Mouse (Mus musculus) midbrain, embryonic 10.5 days (tissue): ENCODE results near the gene Pcca. TPM values are rescaled to one million over a fixed set of nuclear protein-coding genes. Genes with fewer than 3 reads are reported as not detected.
"Not testable (repeated sequence)": the region's sequence is repeated elsewhere in the genome, so short reads cannot be mapped to it uniquely, and the experiment has no call there.

Source experiments
- DNase-seq: peaks from one replicate; pipeline ENCODE4 v3.0.0-alpha.2; 2017; ENCODE audit warnings: low spot score
- H3K27ac ChIP-seq: fragments of 300-500 bp; sonication (generic); replicated peaks from 2 replicates; pipeline ENCODE4 v1.5.1; 2016; ENCODE audit warnings: mild to moderate bottlenecking
- H3K27me3 ChIP-seq: fragments of 300-500 bp; sonication (generic); 2 replicates; pipeline ENCODE4 v1.6.1; 2016; ENCODE audit warnings: low read depth, mild to moderate bottlenecking; ENCODE audit not compliant: poor library complexity, severe bottlenecking
- H3K36me3 ChIP-seq: fragments of 300-500 bp; sonication (generic); 2 replicates; pipeline ENCODE4 v1.6.1; 2016; ENCODE audit warnings: mild to moderate bottlenecking, moderate library complexity
- H3K4me1 ChIP-seq: fragments of 300-500 bp; sonication (generic); 2 replicates; pipeline ENCODE4 v1.6.1; 2016
- H3K4me3 ChIP-seq: fragments of 300-500 bp; sonication (generic); 2 replicates; pipeline ENCODE4 v1.5.1; 2016; ENCODE audit warnings: mild to moderate bottlenecking, moderate library complexity
- H3K9me3 ChIP-seq: fragments of 300-500 bp; sonication (generic); replicated peaks from 2 replicates; pipeline ENCODE4 v1.6.1; 2016; ENCODE audit warnings: mild to moderate bottlenecking
- WGBS: fragments of 180-500 bp; shearing (Covaris S2); methylation state at CpG from one replicate; pipeline ENCODE4 v1.1.7; 2016; 5-methylcytosine and 5-hydroxymethylcytosine counted together
- polyA plus RNA-seq: library from polyadenylated mRNA; unstranded; fragments of >200 nt; fragmentation: Nextera tagmentation; extraction: Ambion mirVana; gene quantifications from 2 replicates; pipeline ENCODE4 v1.2.1, GENCODE M21; 2016

Gene Pcca
- polyA plus RNA-seq, 1 experiment from 2014 or later, result 30.5 TPM

DNA sequence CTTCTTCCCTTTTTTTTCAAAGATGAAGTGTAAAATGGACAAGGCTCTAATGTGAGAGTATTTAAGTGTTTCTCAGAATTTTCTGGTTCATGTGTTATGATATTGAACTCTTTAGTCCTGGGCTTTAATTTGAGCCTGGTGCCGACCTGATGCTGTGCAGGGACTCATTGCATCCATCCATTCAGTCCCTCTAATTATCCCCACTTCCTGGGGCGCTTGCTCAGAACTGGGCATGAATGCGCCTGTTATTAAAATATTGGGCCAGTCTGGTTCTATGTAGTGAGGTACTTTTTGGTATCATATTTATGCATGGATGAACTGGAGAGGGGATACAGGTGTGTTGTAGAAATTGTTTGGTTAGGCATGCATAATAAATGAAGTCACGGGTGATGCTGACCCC, 47.9 kb downstream of the Pcca start:
- Histone ChIP-seq H3K36me3 (peaks cover 7% of the 10 kb centered on the region), H3K9me3 (peaks cover 8% of the 10 kb centered on the region), H3K4me3 (no peak overlapping the region), H3K27ac (no peak overlapping the region), H3K27me3 (no peaks in the 10 kb centered on the region), H3K4me1 (peaks cover 5% of the 10 kb centered on the region; the same call in 1 of the 2 replicates)
- no peak for DNase-seq
- 86% methylated on average over 4 of the region's 4 CpGs for WGBS

DNA sequence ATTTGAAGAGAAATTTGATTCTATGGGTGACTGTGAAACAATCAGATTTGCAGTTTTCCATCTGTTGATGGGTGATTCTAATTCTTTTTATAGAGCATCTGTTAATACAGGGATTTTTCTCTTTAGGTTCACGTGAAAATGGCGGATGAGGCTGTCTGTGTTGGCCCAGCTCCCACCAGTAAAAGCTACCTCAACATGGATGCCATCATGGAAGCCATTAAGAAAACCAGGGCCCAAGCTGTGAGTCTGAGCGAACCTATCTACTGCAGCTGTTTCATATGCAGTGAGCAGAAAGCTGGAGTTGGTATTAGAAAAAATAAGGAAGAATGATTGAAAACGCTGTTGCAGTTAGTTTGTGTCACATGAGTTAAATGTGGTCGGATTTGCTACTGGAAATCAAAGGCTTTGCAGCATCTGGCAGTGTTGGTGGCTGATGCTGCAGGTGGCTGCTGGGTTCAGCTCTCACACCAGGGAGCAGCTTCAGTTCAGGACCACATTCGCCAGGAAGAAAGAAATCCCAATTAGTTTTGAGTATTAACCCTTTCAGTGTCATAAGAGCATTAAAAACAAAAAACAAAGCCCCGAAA, 48.5 kb downstream of the Pcca start:
- H3K4me3 ChIP-seq, result no peak overlapping the region
- 53% methylated on average over 7 of the region's 7 CpGs for WGBS
- H3K4me1 ChIP-seq, result peaks cover 5% of the 10 kb centered on the region; the same call in 1 of the 2 replicates
- H3K36me3 ChIP-seq, result peaks cover 4% of the 10 kb centered on the region
- H3K27ac ChIP-seq, result no peak overlapping the region
- DNase-seq, result no peak
- H3K27me3 ChIP-seq, result no peaks in the 10 kb centered on the region
- peaks cover 5% of the 10 kb centered on the region for H3K9me3 ChIP-seq

DNA sequence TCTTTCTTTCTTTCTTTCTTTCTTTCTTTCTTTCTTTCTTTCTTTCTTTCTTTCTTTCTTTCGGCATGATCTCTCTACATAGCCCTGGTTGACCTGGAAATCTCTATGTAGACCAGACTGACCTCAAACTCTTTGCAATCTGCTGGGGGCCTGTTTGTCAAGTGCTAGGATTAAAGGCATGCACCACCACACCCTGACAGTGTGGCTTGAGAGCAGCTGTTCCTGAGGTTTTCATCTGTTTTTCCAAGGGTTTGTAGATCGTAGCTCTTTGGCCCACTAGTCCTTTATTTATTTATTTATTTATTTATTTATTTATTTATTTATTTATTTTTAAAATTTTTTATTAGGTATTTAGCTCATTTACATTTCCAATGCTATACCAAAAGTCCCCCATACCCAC, 50.0 kb downstream of the Pcca start:
- not testable (repeated sequence) for H3K36me3 ChIP-seq, H3K27me3 ChIP-seq, H3K4me1 ChIP-seq, H3K9me3 ChIP-seq, H3K4me3 ChIP-seq, DNase-seq, H3K27ac ChIP-seq
- WGBS, result 84% methylated on average over 2 of the region's 2 CpGs

DNA sequence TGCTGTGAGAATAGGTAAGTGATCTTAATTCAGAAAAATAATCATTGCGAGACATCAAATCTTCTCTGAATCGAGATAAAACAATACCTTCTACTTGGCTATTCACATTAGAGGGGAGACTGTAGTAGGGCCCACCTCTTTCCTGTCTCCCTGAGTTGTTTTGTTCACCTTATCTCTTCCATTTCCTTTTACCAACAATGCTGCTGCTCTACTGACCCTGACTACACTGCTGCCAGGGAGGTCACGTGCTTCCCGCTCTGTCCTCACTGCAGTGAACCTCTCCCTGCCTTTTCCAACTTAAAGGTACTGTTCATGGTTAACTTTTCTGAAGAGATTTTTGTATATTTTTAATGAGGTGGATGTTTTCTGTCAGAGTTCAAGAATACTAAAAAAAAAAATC, 52.8 kb downstream of the Pcca start:
- H3K4me3 ChIP-seq, result no peak overlapping the region
- no peaks in the 10 kb centered on the region for H3K9me3 ChIP-seq
- peaks cover 5% of the 10 kb centered on the region; the same call in 1 of the 2 replicates for H3K4me1 ChIP-seq
- H3K27me3 ChIP-seq, result no peaks in the 10 kb centered on the region
- H3K27ac ChIP-seq, result no peak overlapping the region
- H3K36me3 ChIP-seq, result no peaks in the 10 kb centered on the region
- DNase-seq, result no peak
- 82% methylated on average over 4 of the region's 4 CpGs for WGBS

DNA sequence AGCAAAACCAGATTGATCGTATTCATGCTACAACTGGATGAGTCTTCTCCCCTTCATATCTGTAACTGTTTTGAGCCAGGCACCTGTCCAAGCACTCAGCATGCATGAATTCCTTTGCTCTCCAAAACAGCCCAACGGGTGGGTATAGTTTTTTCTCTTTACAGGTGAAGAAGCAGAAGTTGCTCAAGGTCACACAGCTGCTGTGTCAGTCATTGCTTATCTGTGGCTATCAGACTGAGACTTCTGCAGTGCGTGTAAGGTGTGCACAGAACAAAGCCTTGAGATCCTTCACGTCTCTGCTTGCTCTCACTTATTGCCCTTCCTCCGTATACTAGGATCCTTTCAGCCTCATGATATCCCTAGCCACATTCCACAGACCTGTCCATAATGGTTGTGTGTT, 63.4 kb downstream of the Pcca start:
- Histone ChIP-seq H3K9me3 (no peaks in the 10 kb centered on the region), H3K27me3 (no peaks in the 10 kb centered on the region), H3K36me3 (no peaks in the 10 kb centered on the region), H3K4me3 (no peak overlapping the region), H3K4me1 (no peaks in the 10 kb centered on the region), H3K27ac (no peak overlapping the region)
- WGBS, result 88% methylated on average over 5 of the region's 5 CpGs
- no peak for DNase-seq

DNA sequence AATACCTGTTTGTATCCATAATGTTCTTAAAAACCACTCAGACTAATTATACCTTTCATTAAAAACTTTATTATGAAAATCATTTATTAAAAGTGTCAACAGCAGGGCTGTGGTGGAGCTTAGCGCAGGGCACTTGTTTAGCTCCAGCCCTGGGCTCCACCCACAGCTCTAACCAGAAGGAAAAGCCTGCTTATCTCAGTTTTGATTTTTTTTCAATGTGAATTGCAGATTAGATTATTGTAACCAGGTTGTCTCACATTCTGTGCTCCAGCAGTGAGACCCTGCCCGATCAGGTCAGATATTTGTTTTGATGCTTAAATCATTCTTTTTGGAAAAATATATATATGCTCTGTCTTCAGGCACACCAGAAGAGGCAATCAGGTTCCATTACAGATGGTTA, 64.7 kb downstream of the Pcca start:
- 96% methylated on average over 2 of the region's 2 CpGs for WGBS
- H3K4me3 ChIP-seq, result no peak overlapping the region
- H3K9me3 ChIP-seq, result no peaks in the 10 kb centered on the region
- H3K27ac ChIP-seq, result no peak overlapping the region
- no peaks in the 10 kb centered on the region for H3K36me3 ChIP-seq
- no peaks in the 10 kb centered on the region for H3K27me3 ChIP-seq
- DNase-seq, result no peak
- H3K4me1 ChIP-seq, result no peaks in the 10 kb centered on the region

DNA sequence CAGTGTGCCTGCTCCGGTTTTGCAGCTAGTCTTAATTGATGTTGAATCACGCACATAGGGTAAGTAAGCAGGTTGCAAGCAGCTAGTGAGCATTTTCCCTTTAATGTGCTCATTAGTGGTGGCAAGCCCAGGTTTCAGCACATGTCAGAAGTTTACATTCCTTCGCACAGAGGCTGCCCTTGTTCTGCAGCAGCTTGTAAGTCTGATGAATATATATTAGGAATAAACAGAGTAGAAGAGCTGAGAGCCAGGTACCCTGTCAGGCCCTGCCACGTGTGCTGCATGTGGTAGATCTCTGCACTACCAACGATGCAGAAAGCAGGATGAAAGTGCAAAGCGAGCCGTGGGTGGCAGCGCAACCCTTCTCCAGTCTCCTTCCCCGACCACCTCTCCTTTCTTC, 65.7 kb downstream of the Pcca start:
- Histone ChIP-seq H3K27me3 (no peaks in the 10 kb centered on the region), H3K4me3 (no peak overlapping the region), H3K27ac (no peak overlapping the region), H3K4me1 (0 out of 2 replicates have a peak, but pooled peaks cover 3% of the 10 kb centered on the region), H3K36me3 (no peaks in the 10 kb centered on the region), H3K9me3 (no peaks in the 10 kb centered on the region)
- DNase-seq, result no peak
- 79% methylated on average over 9 of the region's 9 CpGs for WGBS

DNA sequence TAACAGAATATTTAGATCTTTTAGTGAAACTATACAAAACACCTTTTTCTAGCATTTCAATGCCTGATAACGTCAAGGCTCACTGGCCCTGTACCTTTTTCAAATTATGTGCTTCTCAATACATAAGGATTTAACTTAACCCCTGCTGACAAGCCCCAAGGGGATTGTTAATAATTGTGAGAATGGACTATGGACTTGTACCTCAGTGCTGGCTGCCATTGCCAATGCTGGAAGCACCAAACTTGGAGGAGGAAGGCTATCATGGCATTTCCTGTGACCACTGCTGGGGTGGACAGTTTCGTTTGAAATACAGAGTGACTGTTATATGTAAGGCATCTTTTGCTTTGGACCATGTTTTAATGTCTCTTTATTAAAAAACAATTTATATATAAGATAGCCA, 68.6 kb downstream of the Pcca start:
- no peak overlapping the region for H3K27ac ChIP-seq
- H3K4me3 ChIP-seq, result no peak overlapping the region
- H3K36me3 ChIP-seq, result no peaks in the 10 kb centered on the region
- WGBS, result 75% methylated on average over 2 of the region's 2 CpGs
- no peak for DNase-seq
- H3K27me3 ChIP-seq, result no peaks in the 10 kb centered on the region
- H3K9me3 ChIP-seq, result no peaks in the 10 kb centered on the region
- H3K4me1 ChIP-seq, result 0 out of 2 replicates have a peak, but pooled peaks cover 8% of the 10 kb centered on the region

DNA sequence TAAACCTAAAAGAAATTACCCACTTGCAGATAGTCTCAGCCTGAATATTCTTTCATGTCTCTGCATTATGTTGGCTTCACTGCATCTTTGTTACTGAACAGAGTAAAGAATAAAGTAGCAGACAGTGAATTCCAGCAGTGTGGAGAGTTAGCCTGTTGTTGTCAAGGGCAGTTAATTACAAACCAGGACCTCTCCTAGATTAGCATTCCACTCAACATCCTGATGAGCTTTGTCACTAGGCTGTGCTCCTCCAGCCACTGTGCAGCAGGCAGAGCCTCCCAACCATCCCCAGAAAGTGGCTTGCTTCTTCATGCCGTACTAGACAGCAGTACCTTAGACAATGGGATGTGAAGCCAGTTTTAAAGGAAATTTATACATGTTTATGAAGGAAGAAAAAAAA, 72.4 kb downstream of the Pcca start:
- DNase-seq, result no peak
- Histone ChIP-seq H3K27me3 (no peaks in the 10 kb centered on the region), H3K36me3 (no peaks in the 10 kb centered on the region), H3K27ac (no peak overlapping the region), H3K9me3 (no peaks in the 10 kb centered on the region), H3K4me1 (0 out of 2 replicates have a peak, but pooled peaks cover 8% of the 10 kb centered on the region), H3K4me3 (no peak overlapping the region)
- 71% methylated on average over 1 of the region's 1 CpGs for WGBS

DNA sequence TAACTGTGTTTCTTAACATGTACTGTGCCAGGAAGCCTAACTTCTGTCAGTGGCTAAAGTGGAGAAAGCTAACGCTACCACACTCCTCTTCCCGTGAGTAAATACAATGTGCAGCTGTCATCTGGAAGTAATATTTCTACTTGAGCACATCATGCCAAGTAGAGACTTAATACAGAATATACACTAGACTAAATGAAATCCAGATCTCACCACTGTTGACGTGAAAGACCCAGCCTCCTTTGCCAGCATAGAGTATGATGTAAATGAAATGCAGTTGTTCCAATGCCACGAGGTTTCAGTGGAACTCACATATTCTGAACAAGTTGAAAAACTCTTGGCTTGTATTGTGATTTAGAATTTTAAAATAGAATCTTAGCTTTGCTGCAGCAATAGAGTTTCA, 73.3 kb downstream of the Pcca start:
- DNase-seq, result no peak
- H3K9me3 ChIP-seq, result no peaks in the 10 kb centered on the region
- 0 out of 2 replicates have a peak, but pooled peaks cover 8% of the 10 kb centered on the region for H3K4me1 ChIP-seq
- no peak overlapping the region for H3K27ac ChIP-seq
- H3K27me3 ChIP-seq, result no peaks in the 10 kb centered on the region
- no peak overlapping the region for H3K4me3 ChIP-seq
- WGBS, result 84% methylated on average over 4 of the region's 4 CpGs
- no peaks in the 10 kb centered on the region for H3K36me3 ChIP-seq

DNA sequence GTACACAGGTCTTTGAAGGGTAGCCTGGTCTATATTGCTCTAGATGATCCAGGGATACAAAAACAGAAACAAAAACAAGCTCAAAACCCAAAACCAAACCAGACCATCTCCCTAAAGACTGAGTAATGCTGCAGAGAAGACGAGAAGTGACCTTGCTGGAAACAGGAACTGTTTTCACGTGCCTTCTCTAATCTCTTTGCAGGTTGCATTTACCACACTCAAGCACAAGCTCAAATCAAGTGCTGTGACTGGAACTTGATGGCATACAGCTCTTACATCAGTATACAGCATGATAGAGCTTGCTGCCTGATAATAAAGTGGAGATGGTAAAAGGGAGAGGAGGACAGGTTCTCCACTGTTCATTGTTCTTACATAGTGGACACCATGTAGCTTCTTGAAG, 74.2 kb downstream of the Pcca start:
- DNase-seq, result no peak
- H3K4me3 ChIP-seq, result no peak overlapping the region
- 89% methylated on average over 2 of the region's 2 CpGs for WGBS

DNA sequence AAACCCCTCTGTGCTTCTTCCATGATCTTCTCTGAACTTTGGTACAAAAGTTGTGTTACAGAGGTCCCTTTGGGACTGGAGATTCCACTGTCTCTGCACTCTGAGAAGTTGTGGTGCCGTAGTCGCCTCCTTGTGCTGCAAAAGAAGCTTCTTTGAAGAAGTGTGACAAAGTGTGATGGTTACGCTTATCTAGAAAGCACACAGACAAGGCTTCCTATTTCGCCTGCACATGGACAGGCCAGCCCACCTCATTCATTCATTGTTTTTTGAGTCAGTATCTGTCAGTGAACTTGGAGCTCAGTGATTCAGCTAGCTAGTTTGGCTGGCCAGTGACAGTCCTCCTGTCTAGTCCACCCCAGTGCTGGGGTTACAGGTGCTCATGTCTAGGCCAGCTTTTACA, 76.9 kb downstream of the Pcca start:
- H3K9me3 ChIP-seq, result no peaks in the 10 kb centered on the region
- 90% methylated on average over 4 of the region's 4 CpGs for WGBS
- DNase-seq, result no peak
- no peak overlapping the region for H3K4me3 ChIP-seq
- no peaks in the 10 kb centered on the region for H3K36me3 ChIP-seq
- H3K4me1 ChIP-seq, result 0 out of 2 replicates have a peak, but pooled peaks cover 5% of the 10 kb centered on the region
- no peak overlapping the region for H3K27ac ChIP-seq
- H3K27me3 ChIP-seq, result no peaks in the 10 kb centered on the region

More for the DNA sequence above, 74.2 kb downstream of the Pcca start:
- Histone ChIP-seq H3K36me3 (no peaks in the 10 kb centered on the region), H3K4me1 (0 out of 2 replicates have a peak, but pooled peaks cover 8% of the 10 kb centered on the region), H3K27me3 (no peaks in the 10 kb centered on the region), H3K9me3 (no peaks in the 10 kb centered on the region), H3K27ac (no peak overlapping the region)

DNA sequence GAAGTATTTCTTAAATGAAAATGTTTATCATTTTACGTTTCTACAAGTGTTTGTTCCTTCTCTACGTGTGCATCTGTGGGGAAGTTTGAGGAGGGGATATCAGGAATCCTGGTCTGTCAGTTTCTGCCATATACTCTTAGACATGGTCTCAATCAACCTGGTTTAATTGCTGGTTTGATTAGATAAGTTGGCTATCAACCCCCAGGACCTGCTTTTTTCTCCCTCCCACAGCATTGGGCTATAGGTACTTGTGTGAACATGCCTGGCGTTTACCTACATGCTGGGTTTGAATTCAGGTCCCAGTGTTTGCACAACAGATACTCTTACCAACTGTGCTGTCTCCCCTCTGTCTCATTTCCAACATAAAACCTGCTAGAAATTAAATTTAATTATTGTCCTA, 78.2 kb downstream of the Pcca start:
- no peaks in the 10 kb centered on the region for H3K9me3 ChIP-seq
- no peak overlapping the region for H3K27ac ChIP-seq
- DNase-seq, result no peak
- no peak overlapping the region for H3K4me3 ChIP-seq
- H3K4me1 ChIP-seq, result no peaks in the 10 kb centered on the region
- H3K36me3 ChIP-seq, result no peaks in the 10 kb centered on the region
- WGBS, result 89% methylated on average over 3 of the region's 3 CpGs
- no peaks in the 10 kb centered on the region for H3K27me3 ChIP-seq

DNA sequence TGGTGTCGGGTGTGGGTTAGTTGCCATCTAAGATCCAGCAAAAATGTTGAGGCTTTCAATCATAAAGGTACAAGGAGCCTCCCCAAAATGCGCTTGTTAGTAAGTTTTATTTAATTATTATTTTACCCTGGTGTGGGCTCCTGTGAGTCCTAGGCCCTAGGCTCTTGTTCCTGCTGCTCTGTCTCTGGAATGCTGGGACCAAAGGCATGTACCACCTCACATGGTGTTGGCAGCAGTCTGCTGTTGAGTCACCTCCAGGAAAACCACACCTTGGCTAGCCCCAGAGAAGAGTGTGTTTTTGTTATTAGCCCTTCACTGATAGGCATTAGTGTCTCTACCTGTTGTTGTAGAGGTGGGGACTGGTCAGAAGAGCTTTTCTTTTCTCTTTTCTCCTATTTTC, 83.5 kb downstream of the Pcca start:
- no peaks in the 10 kb centered on the region for H3K27me3 ChIP-seq
- H3K27ac ChIP-seq, result no peak overlapping the region
- no peaks in the 10 kb centered on the region for H3K4me1 ChIP-seq
- DNase-seq, result no peak
- H3K4me3 ChIP-seq, result no peak overlapping the region
- H3K9me3 ChIP-seq, result no peaks in the 10 kb centered on the region
- no peaks in the 10 kb centered on the region for H3K36me3 ChIP-seq
- 91% methylated on average over 2 of the region's 2 CpGs for WGBS
